8 mouse cellular contexts compared by ENCODE assay signal in the genomic region with DNA sequence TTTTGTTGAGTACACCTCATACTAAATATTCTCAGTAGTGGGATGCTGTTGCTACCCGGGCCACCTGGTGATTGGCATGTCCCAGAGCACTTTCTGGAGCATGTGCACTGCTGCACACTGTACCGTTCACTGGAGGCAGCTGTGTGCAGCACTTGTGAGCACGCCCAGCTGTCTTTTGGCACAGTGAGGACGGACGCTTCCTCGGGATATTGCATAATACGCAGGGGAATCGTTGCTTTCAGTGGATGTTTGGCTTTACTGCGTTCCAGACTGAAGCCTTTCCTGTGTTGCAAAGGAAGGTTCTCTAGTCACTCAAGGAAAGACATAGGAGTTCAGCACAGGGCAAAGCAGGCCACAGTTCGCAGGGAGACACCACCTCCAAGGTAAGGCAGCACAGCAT.
DNase-seq lines count a peak whose midpoint lies in the region; TF ChIP-seq lines count a peak whose summit lies in the region.

No protein-coding gene starts in this region.

- no peak for TF ChIP-seq CTCF in lung, adult 2 months (IDR thresholded peaks at IDR 0.05; ENCODE audit: insufficient read depth, low read length)
- no peak for TF ChIP-seq CTCF in thymus, adult 2 months (IDR thresholded peaks at IDR 0.05; ENCODE audit: borderline replicate concordance, control insufficient read depth, extremely low read depth, insufficient read depth, low read length, poor library complexity)

- TF ChIP-seq POLR2A in lung, adult 2 months (IDR thresholded peaks at IDR 0.05; ENCODE audit: borderline replicate concordance, extremely low read depth, low read depth, low read length) = no peak
- no peak for TF ChIP-seq POLR2A in thymus, adult 2 months (IDR thresholded peaks at IDR 0.05; ENCODE audit: control insufficient read depth, extremely low read depth, insufficient read depth, low read length, poor library complexity)

- H3K4me3 ChIP-seq in lung, adult 2 months (replicated peaks; ENCODE audit: extremely low read depth, low read depth, low read length) = no peak overlapping the region
- no peak overlapping the region for H3K4me3 ChIP-seq in thymus, adult 2 months (ENCODE audit: control insufficient read depth, insufficient read depth, low read length)

- peaks cover 12% of the 10 kb centered on the region for H3K4me1 ChIP-seq in lung, adult 2 months (ENCODE audit: control insufficient read depth, insufficient read depth, low read length)
- H3K4me1 ChIP-seq in thymus, adult 2 months (replicated peaks; ENCODE audit: control insufficient read depth, insufficient read depth, low read length) = peaks cover 28% of the 10 kb centered on the region

- no peak overlapping the region; the same call in 1 of the 2 replicates for H3K27ac ChIP-seq in thymus, adult 2 months (ENCODE audit: control insufficient read depth, insufficient read depth, low read length)

- intact Hi-C loops in left cerebral cortex, postnatal 4 days (cut with DNase I) = no loop called here

- H3K36me3 ChIP-seq in thymus, adult 2 months (ENCODE audit: control insufficient read depth, insufficient read depth, low read length) = no peaks in the 10 kb centered on the region

- peak; percentile 66 to 79 for DNase-seq in lung, adult 18-20 months
- no peak for DNase-seq in lung, adult 2 months
- peak; percentile 88 to 93 for DNase-seq in heart, adult 9 months (ENCODE audit: low spot score in 2 of 2)
- peak; percentile 79 for DNase-seq in kidney, postnatal 10 days
- peak; percentile 37 for DNase-seq in thymus, adult 2 months
- no peak for DNase-seq in left cerebral cortex, postnatal 4 days
- DNase-seq in layer of hippocampus, adult 11-12 months (ENCODE audit: low spot score) = no peak
- DNase-seq in retina, postnatal 1 day = no peak

- WGBS in lung, adult 2 months = 28% methylated on average over 10 of the region's 10 CpGs
- WGBS in thymus, adult 2 months = 12% methylated on average over 10 of the region's 10 CpGs

- no peaks in the 10 kb centered on the region for H3K27me3 ChIP-seq in thymus, adult 2 months (ENCODE audit: control insufficient read depth, insufficient read depth, low read length)

Comparison
In these comparisons a context has a peak if more than half of its experiments do, and no peak if none do; other contexts are left out.
1. DNase-seq: peak in lung, adult 18-20 months (2 of 2), heart, adult 9 months (2 of 2), kidney, postnatal 10 days (single experiment) and thymus, adult 2 months (single experiment); none in lung, adult 2 months (single experiment), left cerebral cortex, postnatal 4 days (single experiment), layer of hippocampus, adult 11-12 months (single experiment) and retina, postnatal 1 day (single experiment).